Mouse (Mus musculus) 416B (cell line): Measurements from ENCODE around the gene Hagh.
A peak's percentile ranks its signal among the peaks of the same experiment; 100 is the strongest.

ENCODE experiments used
- DNase-seq: peaks from one replicate; pipeline ENCODE4 v3.0.0; 2011; ENCODE audit warnings: low read depth

The Hagh gene

DNA sequence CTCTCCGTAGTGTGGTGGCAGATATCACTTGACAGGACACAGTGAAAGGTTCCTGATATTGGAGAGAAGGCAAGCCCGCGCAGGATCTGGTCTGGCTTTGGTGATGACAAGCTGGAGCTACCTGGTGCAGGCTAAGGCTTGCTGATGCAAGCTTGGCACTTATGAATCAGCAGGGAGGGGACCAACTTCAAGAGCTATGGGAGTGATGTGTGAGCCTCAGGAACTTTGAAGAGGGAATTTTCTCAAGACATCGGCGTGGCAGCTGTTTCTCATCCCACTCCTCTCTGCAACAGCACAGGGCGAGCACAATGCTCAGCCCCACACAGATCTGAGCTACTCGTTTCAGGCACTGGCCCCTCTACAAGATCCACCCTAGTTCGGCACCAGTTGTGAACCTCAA, at the start of gene Hagh:
Hagh (plus strand) TSS at position 302 of the 400 bp plus-strand sequence.
- no peak for DNase-seq

DNA sequence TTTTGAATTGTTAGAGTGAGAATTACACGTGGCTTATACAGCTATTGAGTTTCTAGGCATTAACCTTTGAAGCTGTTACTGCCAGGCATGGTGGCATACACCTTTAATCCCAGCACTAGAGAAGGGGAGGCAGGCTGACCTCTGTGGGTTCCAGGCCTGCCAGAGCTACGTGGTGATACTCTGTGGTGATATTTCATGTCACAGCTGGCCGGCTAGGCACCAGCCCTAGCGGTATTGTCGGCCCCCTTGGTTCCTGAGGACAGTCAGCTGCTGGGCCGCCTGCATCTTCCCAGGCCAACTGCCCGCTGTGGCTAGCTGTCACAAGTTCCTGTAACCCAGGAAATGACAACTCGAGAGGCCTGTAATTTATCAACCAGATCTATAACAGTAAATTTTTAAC, 47.8 kb upstream of the Hagh start:
- no peak for DNase-seq

DNA sequence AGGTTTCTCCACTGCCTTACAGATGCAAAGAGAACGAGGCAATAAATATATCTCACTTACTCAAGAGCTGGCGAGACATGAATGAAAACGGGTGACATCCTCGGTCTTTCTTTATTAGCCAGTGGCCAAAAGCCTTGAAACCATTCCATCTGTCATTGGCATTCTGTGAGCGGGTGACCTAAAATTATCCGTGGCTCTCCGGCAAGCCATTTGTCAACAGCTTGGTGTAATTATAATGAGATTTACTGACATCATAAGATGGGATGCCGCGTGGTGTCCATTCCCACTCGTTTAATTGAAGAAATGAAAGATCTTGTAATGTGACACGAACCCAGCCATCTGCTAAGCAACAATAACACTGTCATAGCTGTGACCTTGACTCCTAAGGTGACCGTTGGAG, 45.2 kb upstream of the Hagh start:
- no peak for DNase-seq

DNA sequence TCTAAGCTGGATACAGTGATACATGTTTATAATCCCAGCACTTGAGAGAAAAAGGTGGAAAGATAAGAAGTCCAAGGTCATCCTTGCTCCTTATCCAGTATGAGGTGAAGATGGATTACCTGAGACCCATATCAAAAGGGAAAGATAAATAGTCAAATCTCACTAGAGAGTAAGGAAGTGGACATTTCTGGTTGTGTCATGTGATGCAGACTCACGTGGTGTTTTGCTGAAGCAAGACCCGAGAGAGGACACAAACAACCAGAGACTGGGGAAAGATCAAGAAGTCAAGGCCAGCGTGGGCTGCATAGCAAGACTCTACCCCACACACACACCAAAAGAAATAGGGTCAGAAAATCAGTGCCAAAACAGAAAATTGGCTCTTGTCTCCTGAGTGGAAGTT, 43.0 kb upstream of the Hagh start:
- peak; percentile 45 for DNase-seq

DNA sequence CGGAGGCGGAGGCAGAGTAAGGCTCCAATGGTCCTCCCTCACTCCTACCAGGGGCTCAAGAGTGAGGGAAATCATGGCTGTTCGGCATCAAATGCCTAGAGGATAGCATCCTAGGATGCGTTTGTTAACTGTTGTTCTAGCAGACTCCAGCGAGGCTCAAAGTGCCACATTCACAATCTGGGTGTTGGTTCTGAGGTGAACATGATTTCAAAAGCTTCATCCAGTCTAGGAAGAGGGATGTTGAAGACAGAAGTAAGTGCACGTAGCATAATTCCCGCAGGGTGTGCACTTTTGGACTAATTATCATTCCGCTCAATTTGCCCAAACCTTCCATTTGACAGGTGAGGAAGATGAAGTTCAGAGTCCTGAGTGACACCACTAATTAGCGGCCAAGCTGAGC, 41.7 kb upstream of the Hagh start:
- DNase-seq: no peak

DNA sequence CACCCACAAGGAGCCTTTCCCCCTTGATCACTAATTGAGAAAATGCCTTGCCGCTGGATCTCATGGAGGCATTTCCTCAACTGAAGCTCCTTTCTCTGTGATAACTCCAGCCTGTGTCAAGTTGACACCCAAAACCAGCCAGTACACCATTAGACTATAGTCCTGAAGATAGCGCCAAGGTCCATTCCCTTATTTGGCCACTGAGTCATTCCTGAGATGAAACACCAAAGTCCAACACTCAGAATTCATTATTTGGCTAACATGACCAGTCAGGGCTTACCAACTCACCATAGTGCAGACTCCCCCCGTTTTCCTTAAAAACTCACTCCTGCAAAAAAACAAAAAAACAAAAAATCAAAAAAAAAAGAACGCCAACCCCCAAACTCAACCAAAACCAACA, 40.5 kb upstream of the Hagh start:
- DNase-seq: no peak

DNA sequence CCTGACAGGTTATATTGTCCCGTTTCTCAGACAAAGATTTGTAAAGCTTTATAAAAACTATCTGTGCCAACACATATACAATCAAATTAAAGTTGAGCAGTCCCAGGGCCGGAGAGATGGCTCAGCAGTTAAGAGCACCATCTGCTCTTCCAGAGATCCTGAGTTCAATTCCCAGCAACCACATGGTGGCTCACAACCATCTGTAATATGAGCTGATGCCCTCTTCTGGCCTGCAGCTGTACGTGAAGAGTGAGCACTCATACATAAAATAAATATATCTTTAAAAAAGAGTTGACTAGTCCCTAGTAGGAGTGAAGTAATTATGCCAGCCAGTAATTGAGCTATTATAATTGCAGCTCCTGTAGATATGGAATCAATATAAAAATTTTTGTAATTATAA, 39.4 kb upstream of the Hagh start:
- DNase-seq: no peak

DNA sequence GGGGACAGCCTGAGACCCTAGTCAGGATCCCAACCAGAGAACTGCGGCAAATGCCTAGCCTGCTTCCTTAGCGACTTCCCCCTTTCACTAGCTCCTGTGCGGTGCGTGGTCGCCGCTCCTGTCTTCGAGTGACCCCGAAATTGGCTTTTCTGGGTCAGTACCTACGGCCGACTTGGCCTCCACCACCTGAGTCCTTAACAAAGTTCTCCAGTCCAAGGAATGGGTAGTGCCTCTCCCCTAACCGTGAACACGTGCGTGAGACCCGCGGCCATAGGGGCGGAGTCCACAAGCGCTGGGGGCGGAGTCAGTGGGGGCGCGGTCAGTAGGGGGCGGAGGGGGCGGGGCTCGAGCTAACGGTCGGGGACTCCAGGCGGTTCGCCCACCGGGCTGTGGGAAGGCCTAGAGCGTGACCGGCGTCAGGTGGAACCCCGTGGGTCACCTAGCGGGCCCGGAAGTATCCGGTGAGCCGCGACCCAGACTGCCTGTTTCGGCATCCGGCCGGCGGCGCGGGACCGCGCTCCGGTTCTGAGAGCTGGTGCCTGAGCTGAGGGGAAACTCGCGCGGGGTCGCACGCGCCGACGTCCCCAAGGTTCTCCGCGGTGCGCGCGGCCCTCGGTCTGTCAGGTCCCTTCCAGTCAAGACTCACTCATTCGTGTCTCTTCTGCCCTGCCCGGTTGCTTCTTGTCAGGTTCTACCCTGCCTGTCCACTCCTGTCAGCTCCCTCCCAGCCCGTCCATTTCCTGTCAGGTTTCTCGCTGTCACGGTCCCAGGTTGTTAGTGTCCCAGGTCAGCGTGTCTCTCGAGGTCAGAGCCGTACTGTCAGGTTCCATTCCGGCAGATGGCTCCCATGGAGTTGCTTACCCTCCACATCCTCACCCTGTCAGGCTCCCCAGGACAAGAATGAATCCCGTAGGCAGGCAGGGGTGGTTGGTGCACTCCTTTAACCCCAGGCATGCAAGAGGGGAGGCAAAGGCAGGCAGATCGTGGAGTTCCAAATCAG, 35.7 kb upstream of the Hagh start, which contains the start of gene Meiob:
Meiob (plus strand) TSS at position 338 of the 1,000 bp plus-strand sequence.
- DNase-seq: peak; percentile 85

DNA sequence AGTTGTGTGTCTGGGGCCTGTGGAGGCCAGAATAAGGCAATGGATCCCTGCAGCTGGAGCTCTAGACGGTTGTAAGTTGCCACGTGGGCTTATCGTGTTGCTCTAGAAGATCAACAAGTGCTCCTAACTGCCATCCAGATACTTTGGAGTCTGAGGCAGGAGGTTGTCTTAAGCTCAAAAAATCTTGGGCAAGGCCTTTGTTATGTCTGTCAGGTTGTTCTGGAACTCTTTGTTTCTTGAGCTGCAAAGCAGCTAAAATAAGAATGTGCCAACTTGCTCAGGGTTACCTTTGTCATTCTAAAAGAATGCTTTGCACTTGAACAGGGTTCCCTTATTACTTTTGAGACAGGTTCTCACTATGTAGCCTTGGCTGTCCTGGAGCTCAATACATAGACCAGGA, 28.7 kb upstream of the Hagh start:
- no peak for DNase-seq

DNA sequence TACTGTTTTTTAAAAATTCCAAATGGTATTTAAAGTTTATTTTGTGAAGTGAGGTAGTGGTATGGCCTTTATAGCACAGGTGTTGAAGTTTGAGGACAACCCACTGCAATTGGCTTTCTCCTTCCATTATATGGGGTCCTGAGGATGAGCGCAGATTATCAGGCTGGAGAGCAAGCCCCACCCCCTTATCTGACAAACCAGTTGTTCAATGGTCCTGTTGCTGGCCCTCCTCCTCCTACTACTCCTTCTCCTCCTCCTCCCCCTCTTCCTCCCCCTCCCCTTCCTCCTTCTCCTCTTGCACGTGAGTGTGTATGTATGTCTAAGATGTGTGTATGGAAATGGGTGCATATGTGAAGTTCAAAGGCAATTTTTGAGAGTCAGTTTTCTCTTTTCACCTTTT, 27.7 kb upstream of the Hagh start:
- no peak for DNase-seq

DNA sequence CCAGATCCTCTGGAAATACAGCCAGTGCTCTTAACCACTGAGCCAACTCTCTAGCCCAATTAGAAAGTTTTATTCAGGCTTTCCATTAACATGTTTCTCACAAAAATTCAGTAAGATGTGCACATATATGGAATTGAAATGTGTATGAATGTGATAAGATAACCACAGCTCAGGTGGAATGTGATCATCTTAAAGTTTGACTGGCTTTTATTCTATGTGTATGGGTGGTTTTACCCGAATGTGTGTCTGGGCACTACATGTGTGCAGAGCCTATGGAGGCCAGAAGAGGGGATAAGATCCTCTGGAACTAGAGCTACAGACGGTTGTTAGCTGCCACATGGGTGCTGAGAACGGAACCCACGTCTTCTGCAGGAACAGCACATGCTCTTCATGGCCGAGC, 24.7 kb upstream of the Hagh start:
- DNase-seq: no peak

DNA sequence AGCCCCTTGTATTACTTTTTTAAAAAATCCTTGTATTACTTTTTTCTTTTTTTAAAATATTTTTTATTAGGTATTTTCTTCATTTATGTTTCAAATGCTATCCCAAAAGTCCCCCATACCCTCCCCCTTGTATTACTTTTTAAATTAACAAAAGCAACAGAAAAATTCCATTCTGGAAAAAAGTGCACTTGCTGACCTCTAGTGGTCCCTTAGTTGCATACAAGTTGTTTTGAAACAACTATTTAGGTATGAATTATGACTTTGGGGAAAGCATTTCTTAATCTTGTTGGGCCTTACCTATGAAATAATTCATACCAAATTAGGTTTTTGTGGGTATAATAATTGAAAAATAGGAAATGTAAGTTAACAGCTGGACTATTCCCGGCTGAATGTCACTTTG, 22.4 kb upstream of the Hagh start:
- DNase-seq: peak; percentile 78

DNA sequence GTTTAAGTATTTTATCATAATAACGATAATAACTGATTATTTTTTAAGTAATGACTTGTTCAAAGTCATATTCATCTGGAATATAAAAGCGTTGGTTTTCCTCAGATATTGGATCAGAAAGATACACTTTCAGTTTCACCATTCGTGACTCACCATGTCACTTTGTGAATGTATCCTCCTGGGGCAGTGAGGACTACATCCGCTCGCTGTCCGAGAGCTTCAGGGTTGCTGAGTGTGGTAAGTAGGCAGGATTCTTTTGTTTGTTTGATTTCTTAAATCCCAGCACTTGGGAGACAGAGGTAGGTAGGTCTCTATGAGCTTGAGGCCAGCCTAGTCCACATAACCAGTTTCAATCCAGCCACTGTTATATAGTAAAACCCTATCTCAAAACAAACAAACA, 21.8 kb upstream of the Hagh start:
- DNase-seq: peak; percentile 70

DNA sequence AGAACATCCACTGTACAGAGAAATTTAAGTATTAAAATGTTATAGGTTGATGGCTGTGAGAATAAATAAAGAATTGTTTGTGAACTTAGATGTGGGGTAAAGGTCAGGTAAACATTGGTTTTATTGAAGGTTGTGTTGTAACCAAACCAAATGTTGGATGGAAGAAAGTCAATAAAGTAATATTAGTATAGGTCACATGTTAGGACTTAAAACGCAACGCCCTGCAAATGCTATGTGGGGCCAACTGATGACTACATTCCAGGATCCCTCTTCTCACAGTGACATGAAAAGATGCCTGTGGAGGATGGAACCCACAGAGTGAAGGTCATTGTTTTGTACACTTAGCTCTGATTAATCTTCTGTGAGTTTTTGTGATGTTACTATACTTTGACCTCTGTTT, 20.5 kb upstream of the Hagh start:
- no peak for DNase-seq

DNA sequence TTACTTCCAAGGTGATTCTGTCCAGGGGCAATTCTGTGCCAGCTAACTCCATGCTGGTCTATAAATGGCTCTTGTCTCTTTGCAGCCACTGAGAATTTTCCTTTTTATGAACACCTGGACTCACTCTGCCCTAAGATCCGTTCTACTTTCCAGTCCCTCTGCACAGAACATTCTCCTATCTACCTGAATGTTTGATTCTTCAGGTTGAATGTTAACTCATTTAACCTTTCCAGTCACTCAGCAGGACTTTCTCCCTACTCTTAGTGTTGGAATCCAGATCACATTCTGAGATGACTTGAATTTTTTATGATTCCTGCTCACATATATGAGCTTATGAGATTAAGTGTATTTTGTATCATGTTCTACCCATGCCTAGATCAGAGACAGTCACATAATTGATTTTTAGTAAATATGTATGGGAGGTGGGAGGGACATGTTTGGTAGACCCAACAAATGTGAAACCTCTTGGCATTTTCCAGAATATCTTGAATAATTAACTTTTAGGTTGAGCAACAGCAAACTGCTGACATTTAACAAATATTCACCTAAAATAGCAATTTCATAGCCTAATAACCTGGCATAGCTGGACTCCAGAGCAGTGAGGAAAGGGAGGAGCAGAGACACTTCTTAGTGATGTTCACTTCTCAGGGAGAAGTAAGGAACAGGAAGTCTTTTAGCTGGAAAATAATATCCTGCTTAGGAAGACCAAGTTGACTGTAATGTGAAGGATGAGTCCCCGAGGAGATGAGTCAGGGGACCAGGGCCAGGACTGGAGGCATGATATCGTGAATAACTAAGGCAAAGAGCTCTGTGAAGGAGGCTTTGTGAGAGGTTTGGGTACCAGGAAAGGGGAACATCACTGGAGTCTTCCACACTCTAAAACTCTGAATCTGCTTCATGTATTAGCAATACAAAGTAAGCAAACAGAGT, 18.3 kb upstream of the Hagh start:
- DNase-seq: no peak

DNA sequence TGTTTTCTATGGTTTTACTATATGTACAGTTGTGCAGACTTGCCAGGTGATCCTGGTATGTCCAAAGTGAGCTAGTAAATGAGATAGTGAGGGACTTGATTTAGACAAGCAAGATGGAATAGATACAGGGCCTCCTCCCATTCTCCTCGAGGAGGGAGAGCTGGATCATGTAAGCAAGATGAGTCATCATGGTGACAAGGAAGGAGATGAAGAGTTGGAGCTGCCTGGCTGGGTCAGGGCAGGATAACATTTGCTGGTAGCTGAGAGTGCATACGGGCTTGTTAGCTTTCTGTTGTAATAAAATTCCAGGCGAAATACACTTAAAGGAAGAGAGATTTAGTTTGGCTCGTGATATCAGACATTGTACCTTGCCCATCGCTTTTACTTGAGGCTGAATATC, 398 bp downstream of the Hagh start:
- DNase-seq: no peak

DNA sequence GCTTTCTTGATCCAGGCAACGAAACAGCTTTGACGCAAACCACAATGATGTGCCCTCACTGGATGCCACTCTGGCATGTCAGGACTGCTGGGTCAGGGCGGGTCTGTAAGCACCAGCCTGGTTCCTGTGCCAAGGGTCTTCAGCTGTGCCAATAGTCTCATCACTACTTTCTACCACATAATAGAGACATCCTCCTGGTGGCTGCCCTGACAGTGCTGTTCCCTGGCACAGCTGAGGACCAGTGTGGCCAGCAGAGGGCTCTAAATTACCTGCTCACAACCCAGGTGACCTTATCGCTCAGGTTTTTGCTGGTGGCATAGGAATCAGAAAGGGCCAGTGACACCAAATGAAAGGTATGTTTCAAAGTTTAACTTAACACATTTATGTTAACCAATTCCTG, 1.2 kb downstream of the Hagh start:
- DNase-seq: peak; percentile 27

DNA sequence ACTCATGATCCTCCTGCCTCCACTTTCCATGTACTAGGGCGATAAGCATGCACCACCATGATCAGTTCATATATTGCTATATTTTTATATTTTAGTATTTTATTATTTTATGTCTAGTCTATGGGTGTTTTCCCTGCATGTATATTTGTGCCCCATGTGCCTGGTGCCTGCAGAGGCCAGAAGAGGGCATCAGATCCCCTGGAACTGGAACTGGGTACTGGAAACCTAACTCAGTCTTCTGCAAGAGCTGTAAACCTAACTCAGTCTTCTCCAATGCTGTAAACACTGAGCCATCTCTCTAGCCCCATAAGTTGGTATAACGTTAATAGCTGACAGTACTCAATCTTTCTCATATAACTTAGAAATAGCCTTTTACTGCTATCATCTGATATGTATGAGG, 2.7 kb downstream of the Hagh start:
- peak; percentile 54 for DNase-seq

DNA sequence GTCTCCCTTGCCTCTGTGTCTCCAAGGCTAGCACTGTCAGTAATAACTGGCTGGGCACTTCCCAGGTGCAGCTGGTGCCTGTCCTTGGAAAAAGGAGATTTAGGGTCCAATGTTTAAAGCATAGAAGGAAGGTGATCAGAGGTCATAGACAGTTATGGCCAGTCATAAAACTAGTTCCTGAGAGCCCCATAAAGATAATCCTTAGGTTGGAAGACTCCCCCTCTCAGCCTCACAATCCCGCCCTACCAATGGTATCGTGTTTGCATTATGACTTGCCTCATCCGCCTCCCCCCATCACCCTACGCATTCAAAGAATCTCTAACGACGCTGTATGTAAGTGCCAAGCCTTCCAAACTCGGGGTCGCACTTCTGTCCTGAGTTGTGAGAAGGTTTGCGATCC, 4.6 kb downstream of the Hagh start:
- DNase-seq: no peak

DNA sequence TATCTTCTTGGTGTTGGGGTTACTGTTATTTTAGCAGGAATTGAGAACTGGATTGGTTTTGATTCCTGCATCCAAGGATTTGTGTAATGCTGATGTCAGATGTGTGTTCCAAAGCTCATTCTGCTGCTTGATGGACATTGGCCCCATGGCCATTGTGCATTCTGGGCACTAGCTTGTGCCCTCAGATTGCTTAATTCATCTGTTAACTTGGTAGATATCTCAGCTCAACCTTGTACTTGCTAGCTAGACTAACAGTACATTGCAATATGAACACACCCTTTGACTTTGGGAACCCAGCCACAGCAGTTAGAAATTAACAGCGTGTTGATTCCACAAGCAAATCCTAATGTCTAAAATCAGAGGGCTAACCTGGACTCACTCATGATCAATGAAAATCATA, 7.4 kb downstream of the Hagh start:
- no peak for DNase-seq

DNA sequence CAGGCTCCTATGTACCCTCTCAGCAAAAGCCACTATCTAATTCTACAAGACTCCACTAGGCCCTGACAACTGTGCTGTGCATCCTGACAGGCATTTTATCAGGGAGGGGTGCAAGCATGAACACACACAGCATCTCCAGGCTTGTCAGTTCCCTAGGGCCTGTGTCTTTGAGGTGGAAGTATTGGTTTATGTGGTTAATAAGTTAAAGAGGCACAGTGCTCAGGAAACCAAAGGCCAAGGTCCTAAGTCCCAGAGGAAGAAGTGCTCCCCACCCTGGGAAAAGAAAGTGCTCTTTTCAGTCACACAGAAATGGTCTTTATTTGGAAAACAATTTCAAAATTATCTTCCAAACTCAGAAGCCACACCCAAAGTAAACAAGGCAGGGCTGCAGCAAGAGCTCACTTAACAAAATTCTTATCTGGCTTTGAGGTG, 8.7 kb downstream of the Hagh start:
- DNase-seq: peak; percentile 34

DNA sequence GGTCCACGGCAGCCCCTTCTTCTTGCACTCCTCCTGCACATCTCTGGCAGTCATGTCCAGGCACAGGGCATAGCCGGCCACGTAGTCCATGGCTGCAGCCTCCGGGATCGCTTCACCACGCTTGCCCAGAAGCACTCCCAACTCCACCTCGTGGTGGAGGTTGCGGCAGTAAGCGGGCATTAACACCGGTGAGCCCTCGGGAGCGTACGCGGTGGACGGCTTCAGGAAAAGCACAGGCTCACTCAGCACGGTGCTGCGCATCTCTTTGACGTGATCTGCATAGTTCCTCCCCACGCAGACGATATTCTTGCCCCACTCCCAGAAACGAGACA, 9.8 kb downstream of the Hagh start:
- no peak for DNase-seq
